Mouse (Mus musculus) CH12.LX (cell line): ENCODE measurements around the gene Nfe2l1. TPM values are rescaled to one million over a fixed set of nuclear protein-coding genes. Genes with fewer than 3 reads are reported as not detected.

Experiments
- DNase-seq: peaks from one replicate; pipeline ENCODE4 v3.0.0-alpha.2; 2013; ENCODE audit errors: extremely low read depth
- H3K27ac ChIP-seq: 2 replicates; pipeline ENCODE4 v1.5.1; 2012; ENCODE audit warnings: low read depth, mild to moderate bottlenecking, control low read depth, moderate library complexity; ENCODE audit not compliant: insufficient read depth
- H3K27me3 ChIP-seq: replicated peaks from 2 replicates; pipeline ENCODE3; 2012; ENCODE audit warnings: inconsistent platforms
- H3K36me3 ChIP-seq, 2 experiments: replicated peaks in 1 of 2; 2 replicates each; pipeline versions ENCODE3 to v1.6.1; 2012; ENCODE audit warnings: inconsistent platforms in 1 of 2, low read length in 1 of 2, mild to moderate bottlenecking in 1 of 2, mixed read lengths in 1 of 2, moderate library complexity in 1 of 2; ENCODE audit not compliant: control insufficient read depth in 1 of 2, insufficient read depth in 1 of 2
- H3K4me1 ChIP-seq, 2 experiments: 2 replicates each; pipeline ENCODE4 v1.6.1; 2012; ENCODE audit warnings: inconsistent platforms in 1 of 2, moderate library complexity in 1 of 2; ENCODE audit not compliant: insufficient read depth in 2 of 2, control insufficient read depth in 1 of 2
- H3K4me2 ChIP-seq: 2 replicates; pipeline ENCODE4 v1.6.1; 2012; ENCODE audit warnings: low read depth, mild to moderate bottlenecking, control low read depth; ENCODE audit not compliant: poor library complexity, insufficient read depth, severe bottlenecking
- H3K4me3 ChIP-seq, 3 experiments: fragments of 150-350 bp in 1 of 3; sonication (generic) in 1 of 3; replicated peaks in 1 of 3; 2 replicates each; pipeline versions ENCODE3 to v1.5.1; 2011 to 2012; ENCODE audit warnings: low read depth in 2 of 3, low read length in 2 of 3, mild to moderate bottlenecking in 2 of 3, moderate library complexity in 2 of 3, control low read depth in 1 of 3, improper control_type of control experiment in 1 of 3, inconsistent platforms in 1 of 3, mixed read lengths in 1 of 3; ENCODE audit not compliant: poor library complexity in 1 of 3
- H3K79me2 ChIP-seq: replicated peaks from 2 replicates; pipeline ENCODE4 v1.6.1; 2012; ENCODE audit warnings: mild to moderate bottlenecking, moderate library complexity; ENCODE audit not compliant: control insufficient read depth, poor library complexity, insufficient read depth, severe bottlenecking; ENCODE audit errors: extremely low read depth
- H3K9ac ChIP-seq: 2 replicates; pipeline ENCODE4 v1.6.1; 2012; ENCODE audit warnings: low read depth, mild to moderate bottlenecking, control low read depth, moderate library complexity; ENCODE audit not compliant: insufficient read depth
- H3K9me3 ChIP-seq: replicated peaks from 2 replicates; pipeline ENCODE3; 2012; ENCODE audit warnings: low read length, inconsistent platforms, mixed read lengths
- BHLHE40 ChIP-seq: IDR thresholded peaks from 2 replicates; pipeline ENCODE4 v1.6.1; 2011; ENCODE audit warnings: mild to moderate bottlenecking, low read depth, low read length, improper control_type of control experiment
- CHD2 ChIP-seq: IDR thresholded peaks from 2 replicates; pipeline ENCODE4 v1.6.1; 2011; ENCODE audit warnings: low read length, improper control_type of control experiment
- CTCF ChIP-seq, 2 experiments: IDR thresholded peaks in 1 of 2; conservative IDR thresholded peaks in 1 of 2; 2 replicates each; pipeline ENCODE4 v1.5.1; 2011 to 2012; ENCODE audit warnings: low read depth in 2 of 2, low read length in 2 of 2, improper control_type of control experiment in 1 of 2, inconsistent platforms in 1 of 2, mild to moderate bottlenecking in 1 of 2, moderate library complexity in 1 of 2
- ELF1 ChIP-seq: IDR thresholded peaks from 2 replicates; pipeline ENCODE4 v1.6.1; 2014; ENCODE audit warnings: low read depth, mild to moderate bottlenecking, inconsistent platforms, low read length, improper control_type of control experiment
- EP300 ChIP-seq: IDR thresholded peaks from 2 replicates; pipeline ENCODE4 v1.6.1; 2011; ENCODE audit warnings: low read length, improper control_type of control experiment
- ETS1 ChIP-seq: conservative IDR thresholded peaks from 2 replicates; pipeline ENCODE4 v1.6.1; 2012; ENCODE audit warnings: low read depth, mild to moderate bottlenecking, inconsistent platforms, low read length, improper control_type of control experiment, moderate library complexity
- GABPA ChIP-seq: IDR thresholded peaks from 2 replicates; pipeline ENCODE4 v1.6.1; 2012; ENCODE audit warnings: low read depth, low read length, improper control_type of control experiment, inconsistent platforms; ENCODE audit not compliant: insufficient replicate concordance
- HCFC1 ChIP-seq: IDR thresholded peaks from 2 replicates; pipeline ENCODE4 v1.6.1; 2012; ENCODE audit warnings: low read depth, mild to moderate bottlenecking, inconsistent platforms, low read length, improper control_type of control experiment
- IRF4 ChIP-seq: IDR thresholded peaks from 2 replicates; pipeline ENCODE4 v1.6.1; 2014; ENCODE audit warnings: low read depth, mild to moderate bottlenecking, inconsistent platforms, low read length, improper control_type of control experiment
- JUN ChIP-seq: IDR thresholded peaks from 2 replicates; pipeline ENCODE4 v1.6.1; 2011; ENCODE audit warnings: low read depth, mild to moderate bottlenecking, low read length, improper control_type of control experiment, moderate library complexity; ENCODE audit not compliant: insufficient read depth
- JUND ChIP-seq: conservative IDR thresholded peaks from 2 replicates; pipeline ENCODE4 v1.6.1; 2011; ENCODE audit warnings: low read depth, low read length, improper control_type of control experiment
- MAFK ChIP-seq: IDR thresholded peaks from 2 replicates; pipeline ENCODE4 v1.6.1; 2011; ENCODE audit warnings: low read length, improper control_type of control experiment; ENCODE audit not compliant: insufficient replicate concordance
- MAX ChIP-seq: IDR thresholded peaks from 2 replicates; pipeline ENCODE4 v1.6.1; 2011; ENCODE audit warnings: low read length, improper control_type of control experiment
- MAZ ChIP-seq: IDR thresholded peaks from 2 replicates; pipeline ENCODE4 v1.6.1; 2012; ENCODE audit warnings: low read depth, mild to moderate bottlenecking, inconsistent platforms, low read length, improper control_type of control experiment, moderate library complexity
- MEF2A ChIP-seq: IDR thresholded peaks from 2 replicates; pipeline ENCODE4 v1.6.1; 2014; ENCODE audit warnings: low read depth, mild to moderate bottlenecking, inconsistent platforms, low read length, improper control_type of control experiment, borderline replicate concordance
- MXI1 ChIP-seq: IDR thresholded peaks from 2 replicates; pipeline ENCODE4 v1.6.1; 2011; ENCODE audit warnings: mild to moderate bottlenecking, low read depth, low read length, improper control_type of control experiment
- MYC ChIP-seq: IDR thresholded peaks from 2 replicates; pipeline ENCODE4 v1.6.1; 2011; ENCODE audit warnings: low read depth, mild to moderate bottlenecking, improper control_type of control experiment, low read length
- NELFE ChIP-seq: IDR thresholded peaks from 2 replicates; pipeline ENCODE4 v1.6.1; 2011; ENCODE audit warnings: low read depth, low read length, improper control_type of control experiment
- NRF1 ChIP-seq: IDR thresholded peaks from 2 replicates; pipeline ENCODE4 v1.6.1; 2014; ENCODE audit warnings: low read depth, mild to moderate bottlenecking, inconsistent platforms, low read length, improper control_type of control experiment, moderate library complexity
- PAX5 ChIP-seq: IDR thresholded peaks from 2 replicates; pipeline ENCODE4 v1.6.1; 2012; ENCODE audit warnings: low read length, inconsistent platforms, mixed read lengths
- POLR2A ChIP-seq: IDR thresholded peaks from 2 replicates; pipeline ENCODE4 v1.6.1; 2011; ENCODE audit warnings: low read depth, mild to moderate bottlenecking, improper control_type of control experiment, low read length
- POLR2AphosphoS2 ChIP-seq: IDR thresholded peaks from 2 replicates; pipeline ENCODE4 v1.6.1; 2011; ENCODE audit warnings: low read depth, low read length, improper control_type of control experiment
- RCOR1 ChIP-seq: conservative IDR thresholded peaks from 2 replicates; pipeline ENCODE4 v1.6.1; 2012; ENCODE audit warnings: low read depth, mild to moderate bottlenecking, inconsistent platforms, low read length, improper control_type of control experiment
- SIN3A ChIP-seq: IDR thresholded peaks from 2 replicates; pipeline ENCODE4 v1.6.1; 2012; ENCODE audit warnings: low read length, improper control_type of control experiment, inconsistent platforms
- SMC3 ChIP-seq: IDR thresholded peaks from 2 replicates; pipeline ENCODE4 v1.6.1; 2011; ENCODE audit warnings: low read depth, low read length, improper control_type of control experiment
- TBP ChIP-seq: conservative IDR thresholded peaks from 2 replicates; pipeline ENCODE4 v1.6.1; 2011; ENCODE audit warnings: low read depth, low read length, improper control_type of control experiment
- TCF12 ChIP-seq: IDR thresholded peaks from 2 replicates; pipeline ENCODE4 v1.6.1; 2014; ENCODE audit warnings: low read depth, mild to moderate bottlenecking, inconsistent platforms, low read length, improper control_type of control experiment
- USF1 ChIP-seq: IDR thresholded peaks from 2 replicates; pipeline ENCODE4 v1.6.1; 2014; ENCODE audit warnings: low read depth, mild to moderate bottlenecking, inconsistent platforms, low read length, improper control_type of control experiment
- USF2 ChIP-seq: conservative IDR thresholded peaks from 2 replicates; pipeline ENCODE4 v1.6.1; 2011; ENCODE audit warnings: low read depth, low read length, improper control_type of control experiment
- ZKSCAN1 ChIP-seq: IDR thresholded peaks from 2 replicates; pipeline ENCODE4 v1.6.1; 2012; ENCODE audit warnings: low read depth, inconsistent platforms, low read length, improper control_type of control experiment, borderline replicate concordance
- ZMIZ1 ChIP-seq: IDR thresholded peaks from 2 replicates; pipeline ENCODE4 v1.6.1; 2012; ENCODE audit warnings: low read depth, mild to moderate bottlenecking, inconsistent platforms, low read length, improper control_type of control experiment
- dilution Hi-C: fragments of 300-500 bp; cut with MboI; formaldehyde crosslinking; loops from 2 replicates; pipeline ENCODE4 v1.14.3; 2020; ENCODE audit warnings: low sequenced_read_pairs; ENCODE audit not compliant: extremely low pct_unique_long_range_greater_than_20kb, extremely low pct_ligation_motif_present
- in situ Hi-C: fragments of 300-500 bp; cut with MboI; formaldehyde crosslinking; loops from 3 replicates; pipeline ENCODE4 v1.14.3; 2019; ENCODE audit warnings: low sequenced_read_pairs, low pct_ligation_motif_present, low pct_unique_long_range_greater_than_20kb, mixed read lengths
- polyA plus RNA-seq: library from polyadenylated mRNA; unstranded; fragments of >175 nt; gene quantifications from 2 replicates; pipeline ENCODE4 v1.2.1, GENCODE M21; 2012; ENCODE audit warnings: low read depth; ENCODE audit not compliant: insufficient read length
- total RNA-seq, 2 experiments: library from RNA; depleted of rRNA; stranded (reverse); fragments of 300-350 nt in 1 of 2; fragments of >200 nt in 1 of 2; gene quantifications; 2 replicates each; pipeline ENCODE4 v1.2.3; 2012 to 2014

The Nfe2l1 gene
- total and polyA plus RNA-seq, 3 experiments, result 77.7 to 169 (median 145) TPM

- dilution Hi-C loops, result no loop called here
- H3K79me2 ChIP-seq, result peaks cover 2% of the 10 kb centered on the region
These were observed 4.4 kb upstream of the Nfe2l1 start for GRCm38 (mm10) chr11:96834127-96834526.

GRCm38 (mm10) chr11:96832973-96833372 lies 3.2 kb upstream of the Nfe2l1 start:
- Histone ChIP-seq H3K4me3 (no peak overlapping the region), H3K27me3 (peaks cover 3% of the 10 kb centered on the region), H3K9me3 (no peaks in the 10 kb centered on the region), H3K9ac (peak overlapping the region; percentile 39; the same call in 1 of the 2 replicates), H3K79me2 (peaks cover 12% of the 10 kb centered on the region), H3K27ac (peak overlapping the region; percentile 52), H3K4me2 (peak overlapping the region; percentile 77), H3K36me3 (peaks cover 0 to 2% of the 10 kb centered on the region in 2 experiments), H3K4me1 (peaks cover 11 to 55% of the 10 kb centered on the region in 2 experiments)
- DNase-seq, result peak; percentile 90
- in situ Hi-C loops, result no loop called here
- dilution Hi-C loops, result no loop called here
- TF ChIP-seq EP300 (peak; percentile 53; the same call in 1 of the 2 replicates), HCFC1 (peak; percentile 62), NELFE (peak; percentile 75), ELF1 (peak; percentile 45; the same call in 1 of the 2 replicates), MAFK (peak; percentile 34; the same call in 1 of the 2 replicates), RCOR1 (no peak), SIN3A (peak; percentile 74; the same call in 1 of the 2 replicates), MXI1 (no peak), IRF4 (peak; percentile 18; the same call in 1 of the 2 replicates), MAX (peak; percentile 37; the same call in 1 of the 2 replicates), CTCF (conservative IDR thresholded peaks at IDR 0.05 in 1 of 2, IDR thresholded peaks at IDR 0.05 in 1 of 2; ENCODE audit: low read depth in 2 of 2, low read length in 2 of 2) (no peak), CHD2 (peak; percentile 57), POLR2AphosphoS2 (no peak), USF1 (no peak), NRF1 (no peak), POLR2A (peak; percentile 66), JUND (peak; percentile 55; the same call in 1 of the 2 replicates), TBP (peak; percentile 72; the same call in 1 of the 2 replicates), ZMIZ1 (0 out of 2 replicates have a peak, but pooled peaks have one; percentile 31), JUN (peak; percentile 46; the same call in 1 of the 2 replicates), USF2 (no peak), TCF12 (peak; percentile 59; the same call in 1 of the 2 replicates), GABPA (no peak), PAX5 (no peak), SMC3 (no peak)

More at GRCm38 (mm10) chr11:96834127-96834526, 4.4 kb upstream of the Nfe2l1 start:
- Histone ChIP-seq H3K27ac (no peak overlapping the region), H3K36me3 (no peaks in the 10 kb centered on the region), H3K4me1 (peaks cover 11 to 51% of the 10 kb centered on the region in 2 experiments), H3K27me3 (peaks cover 9% of the 10 kb centered on the region), H3K9me3 (no peaks in the 10 kb centered on the region)
- TF ChIP-seq GABPA (no peak), JUN (peak; percentile 70), MYC (no peak), MAFK (no peak), MAX (no peak; the same call in 1 of the 2 replicates), SIN3A (no peak), ZKSCAN1 (no peak), BHLHE40 (peak; percentile 45; the same call in 1 of the 2 replicates), ELF1 (no peak; the same call in 1 of the 2 replicates), JUND (peak; percentile 63; the same call in 1 of the 2 replicates), EP300 (peak; percentile 83), MXI1 (no peak), USF1 (no peak), TCF12 (peak; percentile 84), MAZ (peak; percentile 27; the same call in 1 of the 2 replicates), MEF2A (peak; percentile 84), CHD2 (peak; percentile 67), ETS1 (peak; percentile 58; the same call in 1 of the 2 replicates), CTCF (conservative IDR thresholded peaks at IDR 0.05 in 1 of 2, IDR thresholded peaks at IDR 0.05 in 1 of 2; ENCODE audit: low read depth in 2 of 2, low read length in 2 of 2) (no peak), IRF4 (peak; percentile 89), RCOR1 (peak; percentile 70; the same call in 1 of the 2 replicates)
- TF ChIP-seq, all 38 proteins: peak for 11
- no peak overlapping the region for H3K9ac ChIP-seq
- peak; percentile 69 for DNase-seq
- in situ Hi-C loops, result no loop called here
- H3K4me2 ChIP-seq, result 0 out of 2 replicates have a peak overlapping the region, but pooled peaks have one; percentile 5
- H3K4me3 ChIP-seq, result no peak overlapping the region
